Mouse (Mus musculus) adrenal gland, postnatal 14 days (tissue): ENCODE data around the gene Eif2s2. TPM values are rescaled to one million over a fixed set of nuclear protein-coding genes. Genes with fewer than 3 reads are reported as not detected.
"Not testable (repeated sequence)": the region's sequence is repeated elsewhere in the genome, so short reads cannot be mapped to it uniquely, and the experiment has no call there.

Source experiments
- DNase-seq: peaks from one replicate; pipeline ENCODE4 v3.0.0; 2021; ENCODE audit warnings: mixed read lengths
- long read RNA-seq, 2 experiments: library from polyadenylated mRNA; stranded (forward); transcript quantifications; one replicate each; pipeline ENCODE4 v2.0.0; 2021
- total RNA-seq: library from RNA; stranded (reverse); gene quantifications from 2 replicates; pipeline ENCODE4 v1.2.3, GENCODE M21; 2021

Eif2s2 gene
- total RNA-seq, result 138 and 155 TPM in 2 replicates
- long read RNA-seq, experiment 1, full-length matches to known transcripts, result 480 of 499 reads
- long read RNA-seq, experiment 1, partial matches to known transcripts, result 9 of 499 reads
- long read RNA-seq, experiment 1, other reads (novel, unspliced or antisense), result 10 of 499 reads
- long read RNA-seq, experiment 2, full-length matches to known transcripts, result 352 of 367 reads
- long read RNA-seq, experiment 2, partial matches to known transcripts, result 8 of 367 reads
- long read RNA-seq, experiment 2, other reads (novel, unspliced or antisense), result 7 of 367 reads

GRCm38 (mm10) chr2:154892201-154893044 is at the start of gene Eif2s2:
Gene Eif2s2 (minus strand): TSS chr2:154892935.
- DNase-seq, result peak; percentile 97

GRCm38 (mm10) chr2:154941952-154942351 is 49.2 kb upstream of the Eif2s2 start:
- no peak for DNase-seq

GRCm38 (mm10) chr2:154937547-154938390 is 45.0 kb upstream of the Eif2s2 start:
- no peak for DNase-seq

GRCm38 (mm10) chr2:154936536-154937155 is 43.9 kb upstream of the Eif2s2 start:
- DNase-seq, result peak; percentile 10

- DNase-seq, result no peak
These were observed 43.4 kb upstream of the Eif2s2 start for GRCm38 (mm10) chr2:154936106-154936505.

- DNase-seq, result no peak
These were observed 41.1 kb upstream of the Eif2s2 start for GRCm38 (mm10) chr2:154933884-154934283.

- no peak for DNase-seq
These were observed 35.6 kb upstream of the Eif2s2 start for GRCm38 (mm10) chr2:154928298-154928697.

GRCm38 (mm10) chr2:154926843-154927242 is 34.1 kb upstream of the Eif2s2 start:
- no peak for DNase-seq

GRCm38 (mm10) chr2:154925411-154926031 is 32.8 kb upstream of the Eif2s2 start:
- no peak for DNase-seq

GRCm38 (mm10) chr2:154922134-154922533 is 29.4 kb upstream of the Eif2s2 start:
- not testable (repeated sequence) for DNase-seq

- DNase-seq, result no peak
These were observed 28.2 kb upstream of the Eif2s2 start for GRCm38 (mm10) chr2:154920896-154921295.

- no peak for DNase-seq
These were observed 25.3 kb upstream of the Eif2s2 start for GRCm38 (mm10) chr2:154917866-154918641.

GRCm38 (mm10) chr2:154916547-154916946 is 23.8 kb upstream of the Eif2s2 start:
- peak; percentile 43 for DNase-seq

- DNase-seq, result no peak
These were observed 23.3 kb upstream of the Eif2s2 start for GRCm38 (mm10) chr2:154915922-154916541.

GRCm38 (mm10) chr2:154909789-154910188 is 17.1 kb upstream of the Eif2s2 start:
- DNase-seq, result no peak

GRCm38 (mm10) chr2:154908223-154908622 is 15.5 kb upstream of the Eif2s2 start:
- DNase-seq, result not testable (repeated sequence)

GRCm38 (mm10) chr2:154905796-154906195 is 13.1 kb upstream of the Eif2s2 start:
- no peak for DNase-seq

- DNase-seq, result no peak
These were observed 9.4 kb upstream of the Eif2s2 start for GRCm38 (mm10) chr2:154902111-154902510.

GRCm38 (mm10) chr2:154899412-154899811 is 6.7 kb upstream of the Eif2s2 start:
- not testable (repeated sequence) for DNase-seq

GRCm38 (mm10) chr2:154899004-154899403 is 6.3 kb upstream of the Eif2s2 start:
- DNase-seq, result not testable (repeated sequence)
